11 mouse cellular contexts compared by ENCODE assay signal in the genomic region with DNA sequence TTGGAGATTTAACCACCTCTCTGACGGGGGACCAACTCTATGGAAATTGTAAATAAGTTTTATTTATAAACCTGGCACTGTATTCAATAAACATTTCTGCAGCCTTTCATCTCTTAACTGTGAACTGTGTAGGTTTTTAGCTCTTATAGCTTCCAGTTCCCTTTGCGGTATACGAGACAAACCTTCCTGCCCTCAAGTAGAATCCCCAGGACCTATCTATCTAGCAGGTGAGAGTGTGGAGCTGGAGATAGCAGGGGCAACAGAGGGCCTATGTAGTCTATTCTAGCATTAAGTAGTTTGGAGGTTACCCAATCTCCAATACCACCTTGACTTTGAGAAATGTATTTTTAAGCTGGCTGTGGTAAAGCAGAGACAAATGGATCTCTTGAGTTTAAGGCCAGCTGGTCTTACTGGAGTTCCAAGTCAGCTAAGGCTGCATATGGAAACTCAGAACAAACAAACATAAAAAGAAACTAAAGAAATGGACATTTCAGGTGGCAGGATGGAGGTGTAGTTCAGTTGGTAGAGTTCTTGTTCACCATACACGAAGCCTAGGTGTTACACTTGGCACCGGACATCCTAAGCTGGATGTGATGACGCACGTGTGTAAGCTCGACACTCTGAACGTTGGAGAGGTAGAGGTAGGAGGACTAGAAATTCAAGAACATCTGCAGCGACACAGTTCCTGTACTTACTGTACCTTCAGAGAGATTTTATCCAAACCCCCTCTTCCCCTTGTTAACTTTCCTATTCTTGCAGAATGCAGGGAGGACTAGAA. TPM values are rescaled to one million over a fixed set of nuclear protein-coding genes. Genes with fewer than 3 reads are reported as not detected.
A peak's percentile ranks its signal among the peaks of the same experiment; 100 is the strongest.
DNase-seq lines count a peak whose midpoint lies in the region; ATAC-seq and TF ChIP-seq lines count a peak whose summit lies in the region.
"Had no signal": no experiment of that assay in that cellular context is flagged by ENCODE, and none has a peak within 500 bp of the region (broad histone marks: within the 10 kb centered on the region; RNA-seq: fewer than 3 reads in every experiment).

No protein-coding gene starts in this region.

- DNase-seq in midbrain, embryonic 14.5 days = no peak
- DNase-seq in midbrain, embryonic 10.5 days (ENCODE audit: low spot score) = no peak
- no peak for DNase-seq in adrenal gland, postnatal 25 days
- DNase-seq: adrenal gland, postnatal 10 days; cerebellum, adult 8-10 months; kidney, adult 8-10 months had no signal

- H3K4me1 ChIP-seq in hindbrain, embryonic 15.5 days (replicated peaks) = peaks cover 11% of the 10 kb centered on the region; the same call in 1 of the 2 replicates
- peaks cover 5% of the 10 kb centered on the region; the same call in 1 of the 2 replicates for H3K4me1 ChIP-seq in hindbrain, embryonic 16.5 days (ENCODE audit: control insufficient read depth, insufficient read depth, low read depth, low read length)
- no peaks in the 10 kb centered on the region for H3K4me1 ChIP-seq in midbrain, embryonic 14.5 days (ENCODE audit: control insufficient read depth, insufficient read depth, low read length)
- peaks cover 8% of the 10 kb centered on the region; the same call in 1 of the 2 replicates for H3K4me1 ChIP-seq in midbrain, embryonic 10.5 days
- no peaks in the 10 kb centered on the region for H3K4me1 ChIP-seq in intestine, postnatal 0 days (replicated peaks; ENCODE audit: control insufficient read depth, insufficient read depth, low read length)
- peaks cover 16% of the 10 kb centered on the region for H3K4me1 ChIP-seq in stomach, embryonic 15.5 days
- peaks cover 3% of the 10 kb centered on the region; the same call in 1 of the 2 replicates for H3K4me1 ChIP-seq in forebrain, embryonic 16.5 days (replicated peaks; ENCODE audit: control insufficient read depth, insufficient read depth, low read length)

- H3K4me3 ChIP-seq in hindbrain, embryonic 15.5 days = no peak overlapping the region
- H3K4me3 ChIP-seq in hindbrain, embryonic 16.5 days (ENCODE audit: low read length) = no peak overlapping the region
- no peak overlapping the region for H3K4me3 ChIP-seq in midbrain, embryonic 14.5 days (replicated peaks; ENCODE audit: low read depth, low read length)
- no peak overlapping the region for H3K4me3 ChIP-seq in midbrain, embryonic 10.5 days
- H3K4me3 ChIP-seq in intestine, postnatal 0 days (ENCODE audit: low read depth, low read length) = no peak overlapping the region
- no peak overlapping the region for H3K4me3 ChIP-seq in stomach, embryonic 15.5 days (replicated peaks)
- no peak overlapping the region for H3K4me3 ChIP-seq in forebrain, embryonic 16.5 days (replicated peaks; ENCODE audit: low read length)

- H3K27ac ChIP-seq in hindbrain, embryonic 15.5 days (replicated peaks) = 0 out of 2 replicates have a peak overlapping the region, but pooled peaks have one; percentile 11
- no peak overlapping the region for H3K27ac ChIP-seq in hindbrain, embryonic 16.5 days (ENCODE audit: low read depth, low read length)
- peak overlapping the region; percentile 43; the same call in 1 of the 2 replicates for H3K27ac ChIP-seq in midbrain, embryonic 14.5 days (replicated peaks; ENCODE audit: low read depth, low read length)
- no peak overlapping the region for H3K27ac ChIP-seq in midbrain, embryonic 10.5 days (replicated peaks)
- 0 out of 2 replicates have a peak overlapping the region, but pooled peaks have one; percentile 3 for H3K27ac ChIP-seq in intestine, postnatal 0 days (ENCODE audit: low read depth, low read length)
- peak overlapping the region; percentile 74 for H3K27ac ChIP-seq in stomach, embryonic 15.5 days
- H3K27ac ChIP-seq in forebrain, embryonic 16.5 days (ENCODE audit: low read length) = no peak overlapping the region

- ATAC-seq in hindbrain, embryonic 15.5 days (ENCODE audit: low FRiP score, low read depth) = no peak
- ATAC-seq in hindbrain, embryonic 16.5 days = no peak
- no peak for ATAC-seq in midbrain, embryonic 14.5 days (ENCODE audit: low FRiP score, low TSS enrichment)
- no peak for ATAC-seq in intestine, postnatal 0 days
- ATAC-seq in stomach, embryonic 15.5 days (ENCODE audit: insufficient read depth, low FRiP score, low read depth) = no peak
- ATAC-seq in forebrain, embryonic 16.5 days = no peak

- no peak overlapping the region for H3K9ac ChIP-seq in hindbrain, embryonic 15.5 days
- H3K9ac ChIP-seq in hindbrain, embryonic 16.5 days (ENCODE audit: low read depth, low read length) = no peak overlapping the region
- no peak overlapping the region for H3K9ac ChIP-seq in midbrain, embryonic 14.5 days (replicated peaks; ENCODE audit: low read length)
- no peak overlapping the region for H3K9ac ChIP-seq in intestine, postnatal 0 days (ENCODE audit: low read depth, low read length)
- no peak overlapping the region for H3K9ac ChIP-seq in stomach, embryonic 15.5 days
- H3K9ac ChIP-seq in forebrain, embryonic 16.5 days (replicated peaks; ENCODE audit: low read depth, low read length) = no peak overlapping the region

- no peaks in the 10 kb centered on the region for H3K9me3 ChIP-seq in hindbrain, embryonic 15.5 days
- no peaks in the 10 kb centered on the region; the same call in 1 of the 2 replicates for H3K9me3 ChIP-seq in hindbrain, embryonic 16.5 days (ENCODE audit: control insufficient read depth, low read length)
- H3K9me3 ChIP-seq in midbrain, embryonic 14.5 days (ENCODE audit: control insufficient read depth, low read length) = no peaks in the 10 kb centered on the region
- H3K9me3 ChIP-seq in midbrain, embryonic 10.5 days (replicated peaks) = no peaks in the 10 kb centered on the region
- H3K9me3 ChIP-seq in intestine, postnatal 0 days (ENCODE audit: control insufficient read depth) = no peaks in the 10 kb centered on the region
- H3K9me3 ChIP-seq in stomach, embryonic 15.5 days = no peaks in the 10 kb centered on the region
- no peaks in the 10 kb centered on the region for H3K9me3 ChIP-seq in forebrain, embryonic 16.5 days (ENCODE audit: control insufficient read depth, low read length)

- peaks cover 53% of the 10 kb centered on the region for H3K36me3 ChIP-seq in hindbrain, embryonic 15.5 days
- H3K36me3 ChIP-seq in hindbrain, embryonic 16.5 days (ENCODE audit: control insufficient read depth, insufficient read depth, low read length) = peaks cover 42% of the 10 kb centered on the region
- peaks cover 58% of the 10 kb centered on the region for H3K36me3 ChIP-seq in midbrain, embryonic 14.5 days (ENCODE audit: control insufficient read depth, insufficient read depth, low read length)
- peaks cover 62% of the 10 kb centered on the region for H3K36me3 ChIP-seq in midbrain, embryonic 10.5 days
- peaks cover 44% of the 10 kb centered on the region for H3K36me3 ChIP-seq in intestine, postnatal 0 days (ENCODE audit: control insufficient read depth, insufficient read depth)
- H3K36me3 ChIP-seq in stomach, embryonic 15.5 days = peaks cover 36% of the 10 kb centered on the region
- H3K36me3 ChIP-seq in forebrain, embryonic 16.5 days (ENCODE audit: control insufficient read depth, insufficient read depth) = peaks cover 33% of the 10 kb centered on the region

- no peaks in the 10 kb centered on the region for H3K27me3 ChIP-seq in hindbrain, embryonic 15.5 days
- no peaks in the 10 kb centered on the region for H3K27me3 ChIP-seq in hindbrain, embryonic 16.5 days (replicated peaks; ENCODE audit: control insufficient read depth, insufficient read depth, low read length)
- no peaks in the 10 kb centered on the region for H3K27me3 ChIP-seq in midbrain, embryonic 14.5 days (ENCODE audit: control insufficient read depth, insufficient read depth, low read length)
- no peaks in the 10 kb centered on the region for H3K27me3 ChIP-seq in midbrain, embryonic 10.5 days (ENCODE audit: low read depth, poor library complexity, severe bottlenecking)
- H3K27me3 ChIP-seq in intestine, postnatal 0 days (replicated peaks; ENCODE audit: control insufficient read depth, insufficient read depth, low read length) = no peaks in the 10 kb centered on the region
- no peaks in the 10 kb centered on the region for H3K27me3 ChIP-seq in stomach, embryonic 15.5 days (replicated peaks)
- H3K27me3 ChIP-seq in forebrain, embryonic 16.5 days (replicated peaks; ENCODE audit: control insufficient read depth, insufficient read depth, low read length) = no peaks in the 10 kb centered on the region

- no peak for TF ChIP-seq CTCF in intestine, postnatal 0 days (IDR thresholded peaks at IDR 0.05; ENCODE audit: low read depth)

- 91% methylated on average over 10 of the region's 10 CpGs for WGBS in hindbrain, embryonic 15.5 days
- WGBS in hindbrain, embryonic 16.5 days = 90% methylated on average over 10 of the region's 10 CpGs
- 96% methylated on average over 10 of the region's 10 CpGs for WGBS in midbrain, embryonic 14.5 days
- 93% methylated on average over 10 of the region's 10 CpGs for WGBS in midbrain, embryonic 10.5 days
- 77% methylated on average over 10 of the region's 10 CpGs for WGBS in intestine, postnatal 0 days
- WGBS in stomach, embryonic 15.5 days = 73% methylated on average over 10 of the region's 10 CpGs
- WGBS in forebrain, embryonic 16.5 days = 92% methylated on average over 10 of the region's 10 CpGs

- H3K4me2 ChIP-seq in hindbrain, embryonic 15.5 days = no peak overlapping the region
- H3K4me2 ChIP-seq in hindbrain, embryonic 16.5 days (ENCODE audit: low read length) = no peak overlapping the region
- H3K4me2 ChIP-seq in midbrain, embryonic 14.5 days (ENCODE audit: low read length) = no peak overlapping the region
- H3K4me2 ChIP-seq in intestine, postnatal 0 days (replicated peaks; ENCODE audit: low read depth) = no peak overlapping the region
- H3K4me2 ChIP-seq in stomach, embryonic 15.5 days = no peak overlapping the region
- no peak overlapping the region for H3K4me2 ChIP-seq in forebrain, embryonic 16.5 days (ENCODE audit: low read length)

RNA-seq across cellular contexts. Expression of a gene that starts 10.7 kb away (rescaled TPM):
- 2,617 and 2,778 TPM in 2 replicates for polyA plus RNA-seq in hindbrain, embryonic 15.5 days (2015; fragmentation: Nextera tagmentation; extraction: Ambion mirVana)
- polyA plus RNA-seq in hindbrain, embryonic 16.5 days (2015; fragmentation: Nextera tagmentation; extraction: Ambion mirVana) = 2,854 and 3,176 TPM in 2 replicates
- polyA plus RNA-seq in midbrain, embryonic 14.5 days (2014; fragmentation: Nextera tagmentation; extraction: Ambion mirVana) = 2,581 and 2,856 TPM in 2 replicates
- 1,473 and 1,491 TPM in 2 replicates for polyA plus RNA-seq in midbrain, embryonic 10.5 days (2016; fragmentation: Nextera tagmentation; extraction: Ambion mirVana)
- polyA plus RNA-seq in intestine, postnatal 0 days (2015; fragmentation: Nextera tagmentation; extraction: Ambion mirVana) = 3,331 and 3,461 TPM in 2 replicates
- polyA plus RNA-seq in stomach, embryonic 15.5 days (2015; fragmentation: Nextera tagmentation; extraction: Ambion mirVana) = 1,764 and 1,796 TPM in 2 replicates
- total RNA-seq in adrenal gland, postnatal 25 days (2021) = 302 and 339 TPM in 2 replicates
- polyA plus RNA-seq in forebrain, embryonic 16.5 days (2015; fragmentation: Nextera tagmentation; extraction: Ambion mirVana) = 2,124 and 2,140 TPM in 2 replicates

RNA-seq across cellular contexts. Expression of a gene that starts 50.4 kb away (rescaled TPM):
- 12.5 and 13.4 TPM in 2 replicates for polyA plus RNA-seq in hindbrain, embryonic 15.5 days (2015; fragmentation: Nextera tagmentation; extraction: Ambion mirVana)
- 11.9 and 13.6 TPM in 2 replicates for polyA plus RNA-seq in hindbrain, embryonic 16.5 days (2015; fragmentation: Nextera tagmentation; extraction: Ambion mirVana)
- polyA plus RNA-seq in midbrain, embryonic 14.5 days (2014; fragmentation: Nextera tagmentation; extraction: Ambion mirVana) = 11.3 and 14.1 TPM in 2 replicates
- polyA plus RNA-seq in midbrain, embryonic 10.5 days (2016; fragmentation: Nextera tagmentation; extraction: Ambion mirVana) = 14.1 and 15.1 TPM in 2 replicates
- polyA plus RNA-seq in intestine, postnatal 0 days (2015; fragmentation: Nextera tagmentation; extraction: Ambion mirVana) = 7.8 and 8.6 TPM in 2 replicates
- polyA plus RNA-seq in stomach, embryonic 15.5 days (2015; fragmentation: Nextera tagmentation; extraction: Ambion mirVana) = 10.3 and 12.2 TPM in 2 replicates
- total RNA-seq in adrenal gland, postnatal 25 days (2021) = 15.7 and 24.2 TPM in 2 replicates
- polyA plus RNA-seq in forebrain, embryonic 16.5 days (2015; fragmentation: Nextera tagmentation; extraction: Ambion mirVana) = 15.7 and 16.8 TPM in 2 replicates

Comparison
In these comparisons a context has a peak if more than half of its experiments do, and no peak if none do; other contexts are left out.
1. H3K27ac ChIP-seq: peak in hindbrain, embryonic 15.5 days (single experiment), midbrain, embryonic 14.5 days (single experiment), intestine, postnatal 0 days (single experiment) and stomach, embryonic 15.5 days (single experiment); none in hindbrain, embryonic 16.5 days (single experiment), midbrain, embryonic 10.5 days (single experiment) and forebrain, embryonic 16.5 days (single experiment).